Mouse (Mus musculus) E14TG2a.4 (cell line): ENCODE results near the gene Ifnar2.

Experiments
- CTCF ChIP-seq: conservative IDR thresholded peaks from 2 replicates; pipeline ENCODE4 v1.5.1; 2014; ENCODE audit warnings: low read length
- NANOG ChIP-seq: IDR thresholded peaks from 2 replicates; pipeline ENCODE4 v1.6.1; 2014; ENCODE audit warnings: borderline replicate concordance, low read length, mixed read lengths

DNA sequence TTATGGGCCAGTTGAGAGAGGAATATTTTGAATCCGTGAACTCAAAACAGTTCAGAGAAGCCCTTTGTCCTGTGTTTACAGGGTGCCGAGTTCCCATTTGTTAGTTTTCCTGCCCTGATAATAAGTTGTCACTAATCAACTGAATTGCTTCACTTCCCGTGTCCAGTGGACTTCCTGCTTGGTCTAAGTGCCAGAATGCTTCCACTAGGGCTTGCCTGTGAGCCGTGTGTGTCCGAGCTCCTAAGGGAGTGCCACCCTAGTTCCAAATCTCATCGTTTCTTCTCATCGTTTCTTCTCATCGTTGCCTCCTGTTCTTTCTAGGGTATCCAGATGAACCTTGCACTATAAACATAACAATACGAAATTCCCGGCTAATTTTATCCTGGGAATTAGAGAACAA is 13.0 kb downstream of the Ifnar2 start:
- no peak for TF ChIP-seq CTCF
- TF ChIP-seq NANOG, result no peak
